Mouse (Mus musculus): ENCODE results near the gene Grid2. TPM values are rescaled to one million over a fixed set of nuclear protein-coding genes. Genes with fewer than 3 reads are reported as not detected.

Grid2 gene
- 3.0 and 4.5 TPM in 2 replicates for polyA plus RNA-seq (2015; fragmentation: Nextera tagmentation; extraction: Ambion mirVana)

GRCm38 (mm10) chr6:63255826-63256555 lies at the start of gene Grid2:
Grid2 (plus strand) TSS chr6:63255876.
- Histone ChIP-seq H3K9me3 (ENCODE audit: control insufficient read depth, low read length) (no peaks in the 10 kb centered on the region), H3K36me3 (ENCODE audit: control insufficient read depth, insufficient read depth) (no peaks in the 10 kb centered on the region), H3K27me3 (replicated peaks; ENCODE audit: control insufficient read depth, insufficient read depth, low read length) (no peaks in the 10 kb centered on the region), H3K4me1 (replicated peaks; ENCODE audit: control insufficient read depth, insufficient read depth, low read length) (peaks cover 11% of the 10 kb centered on the region; the same call in 1 of the 2 replicates), H3K9ac (replicated peaks; ENCODE audit: low read depth, low read length) (peak within 1 kb of the TSS; percentile 75), H3K4me3 (replicated peaks; ENCODE audit: low read length) (peak within 1 kb of the TSS; percentile 81), H3K4me2 (ENCODE audit: low read length) (peak within 1 kb of the TSS; percentile 97), H3K27ac (ENCODE audit: low read length) (peak within 1 kb of the TSS; percentile 15; the same call in 1 of the 2 replicates)
- peak; percentile 79 for ATAC-seq
- WGBS, result under 1% methylated on average over 70 of the region's 71 CpGs

DNA sequence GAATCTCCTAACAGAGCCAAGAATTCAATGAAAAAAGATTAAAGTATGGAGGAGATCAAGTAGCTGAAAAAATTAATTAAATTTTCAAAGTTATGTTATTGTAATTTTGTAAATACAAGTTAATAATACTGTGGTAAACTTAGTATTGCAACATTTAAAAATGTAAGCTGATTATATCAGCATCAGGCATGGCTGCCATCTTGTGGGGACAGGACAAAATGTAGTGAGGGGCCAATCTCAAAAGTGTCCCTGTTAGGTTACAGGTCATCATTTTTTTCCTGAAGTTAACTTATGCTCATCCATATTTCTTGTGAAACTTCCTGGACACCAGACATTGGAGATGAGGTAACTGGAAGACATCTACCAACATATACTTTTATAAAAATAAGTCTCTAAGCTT lies 4.9 kb upstream of the Grid2 start:
- H3K4me2 ChIP-seq (ENCODE audit: low read length), result no peak overlapping the region
- ATAC-seq, result no peak
- H3K9me3 ChIP-seq (ENCODE audit: control insufficient read depth, low read length), result no peaks in the 10 kb centered on the region
- no peaks in the 10 kb centered on the region for H3K36me3 ChIP-seq (ENCODE audit: control insufficient read depth, insufficient read depth)
- no peaks in the 10 kb centered on the region for H3K27me3 ChIP-seq (replicated peaks; ENCODE audit: control insufficient read depth, insufficient read depth, low read length)
- 0 out of 2 replicates have a peak, but pooled peaks cover 3% of the 10 kb centered on the region for H3K4me1 ChIP-seq (replicated peaks; ENCODE audit: control insufficient read depth, insufficient read depth, low read length)
- H3K9ac ChIP-seq (replicated peaks; ENCODE audit: low read depth, low read length), result no peak overlapping the region
- H3K27ac ChIP-seq (ENCODE audit: low read length), result no peak overlapping the region
- H3K4me3 ChIP-seq (replicated peaks; ENCODE audit: low read length), result no peak overlapping the region

DNA sequence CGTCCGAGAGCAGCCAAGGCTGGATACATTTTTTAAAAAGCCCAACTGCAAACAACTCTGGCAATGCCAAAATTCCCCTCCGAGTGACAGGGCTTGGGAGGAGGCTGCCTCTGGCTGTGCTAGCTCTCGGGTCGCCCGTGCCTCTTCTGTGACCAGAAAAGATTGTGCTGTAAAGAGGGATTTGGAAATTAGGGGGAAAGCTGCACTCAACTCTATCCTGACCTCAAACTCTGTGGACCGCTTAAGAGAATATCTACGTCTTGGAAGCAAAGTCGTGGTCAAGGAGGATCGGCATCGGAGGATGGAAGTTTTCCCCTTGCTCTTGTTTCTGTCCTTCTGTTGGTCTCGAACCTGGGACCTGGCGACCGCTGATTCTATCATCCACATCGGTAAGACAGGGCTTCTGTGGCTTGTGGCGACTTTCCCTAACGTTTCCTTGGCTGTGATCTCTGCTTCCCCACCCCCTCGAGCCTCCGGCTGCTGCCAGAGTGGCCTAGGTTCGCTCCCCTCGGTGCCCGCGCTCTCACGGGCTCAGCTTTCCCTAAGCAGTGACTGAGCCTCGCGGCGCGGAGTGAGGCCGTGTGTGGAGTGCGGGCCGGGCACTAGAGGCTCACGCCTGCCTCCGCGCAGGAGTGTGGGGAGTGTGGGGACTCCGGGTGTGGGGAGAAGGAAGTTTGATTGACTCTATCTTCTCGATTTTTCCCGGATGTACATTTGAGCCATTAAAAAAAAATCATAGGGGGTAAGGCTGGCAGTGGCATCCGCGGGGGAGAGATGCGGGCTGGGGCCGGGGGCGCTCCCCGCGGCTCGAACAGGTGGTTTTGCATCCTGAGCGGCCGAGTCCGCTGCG lies 1.1 kb downstream of the Grid2 start:
- H3K36me3 ChIP-seq (ENCODE audit: control insufficient read depth, insufficient read depth), result no peaks in the 10 kb centered on the region
- H3K27me3 ChIP-seq (replicated peaks; ENCODE audit: control insufficient read depth, insufficient read depth, low read length), result no peaks in the 10 kb centered on the region
- H3K9ac ChIP-seq (replicated peaks; ENCODE audit: low read depth, low read length), result peak overlapping the region; percentile 75
- peak overlapping the region; percentile 97 for H3K4me2 ChIP-seq (ENCODE audit: low read length)
- peaks cover 11% of the 10 kb centered on the region; the same call in 1 of the 2 replicates for H3K4me1 ChIP-seq (replicated peaks; ENCODE audit: control insufficient read depth, insufficient read depth, low read length)
- H3K4me3 ChIP-seq (replicated peaks; ENCODE audit: low read length), result peak overlapping the region; percentile 81
- peak; percentile 67 for ATAC-seq
- 0 out of 2 replicates have a peak overlapping the region, but pooled peaks have one; percentile 9 for H3K27ac ChIP-seq (ENCODE audit: low read length)
- no peaks in the 10 kb centered on the region for H3K9me3 ChIP-seq (ENCODE audit: control insufficient read depth, low read length)
- WGBS, result under 1% methylated on average over 49 of the region's 49 CpGs

- H3K9me3 ChIP-seq (ENCODE audit: control insufficient read depth, low read length), result no peaks in the 10 kb centered on the region
- H3K27ac ChIP-seq (ENCODE audit: low read length), result 0 out of 2 replicates have a peak overlapping the region, but pooled peaks have one; percentile 9
- no peaks in the 10 kb centered on the region for H3K27me3 ChIP-seq (replicated peaks; ENCODE audit: control insufficient read depth, insufficient read depth, low read length)
- peak overlapping the region; percentile 81 for H3K4me3 ChIP-seq (replicated peaks; ENCODE audit: low read length)
- H3K4me2 ChIP-seq (ENCODE audit: low read length), result peak overlapping the region; percentile 97
- H3K36me3 ChIP-seq (ENCODE audit: control insufficient read depth, insufficient read depth), result no peaks in the 10 kb centered on the region
- under 1% methylated on average over 42 of the region's 42 CpGs for WGBS
- H3K4me1 ChIP-seq (replicated peaks; ENCODE audit: control insufficient read depth, insufficient read depth, low read length), result peaks cover 11% of the 10 kb centered on the region; the same call in 1 of the 2 replicates
- ATAC-seq, result peak; percentile 51
- peak overlapping the region; percentile 75 for H3K9ac ChIP-seq (replicated peaks; ENCODE audit: low read depth, low read length)
Measured at GRCm38 (mm10) chr6:63257406-63257845, 1.8 kb downstream of the Grid2 start.

DNA sequence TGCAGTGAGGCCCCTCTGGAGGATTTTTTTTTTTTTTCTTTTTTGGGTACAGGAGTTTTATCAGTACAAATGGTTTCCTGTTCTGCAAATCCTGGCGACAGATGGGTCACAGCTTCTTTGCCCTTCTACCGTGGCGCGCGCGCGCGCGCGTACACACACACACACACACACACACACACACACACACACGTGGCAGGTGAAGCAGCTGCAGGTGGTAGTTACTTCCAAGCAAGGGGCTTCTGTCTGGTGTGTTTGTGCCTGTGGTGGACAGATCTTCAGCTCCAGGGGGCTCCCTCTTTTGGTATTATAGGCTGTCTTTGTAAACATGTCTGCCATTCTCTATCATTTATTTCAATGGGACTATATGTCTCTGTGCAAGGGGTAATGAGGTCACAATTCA lies 2.2 kb downstream of the Grid2 start:
- H3K4me2 ChIP-seq (ENCODE audit: low read length), result peak overlapping the region; percentile 97
- 3% methylated on average over 10 of the region's 11 CpGs for WGBS
- H3K4me1 ChIP-seq (replicated peaks; ENCODE audit: control insufficient read depth, insufficient read depth, low read length), result peaks cover 11% of the 10 kb centered on the region; the same call in 1 of the 2 replicates
- H3K9me3 ChIP-seq (ENCODE audit: control insufficient read depth, low read length), result no peaks in the 10 kb centered on the region
- ATAC-seq, result no peak
- no peaks in the 10 kb centered on the region for H3K36me3 ChIP-seq (ENCODE audit: control insufficient read depth, insufficient read depth)
- no peak overlapping the region for H3K27ac ChIP-seq (ENCODE audit: low read length)
- no peak overlapping the region for H3K9ac ChIP-seq (replicated peaks; ENCODE audit: low read depth, low read length)
- H3K4me3 ChIP-seq (replicated peaks; ENCODE audit: low read length), result peak overlapping the region; percentile 81
- no peaks in the 10 kb centered on the region for H3K27me3 ChIP-seq (replicated peaks; ENCODE audit: control insufficient read depth, insufficient read depth, low read length)

- no peak overlapping the region for H3K9ac ChIP-seq (replicated peaks; ENCODE audit: low read depth, low read length)
- 13% methylated on average over 9 of the region's 9 CpGs for whole genome bisulfite sequencing
- no peak overlapping the region for H3K27ac ChIP-seq (ENCODE audit: low read length)
- no peaks in the 10 kb centered on the region for H3K9me3 ChIP-seq (ENCODE audit: control insufficient read depth, low read length)
- peaks cover 11% of the 10 kb centered on the region; the same call in 1 of the 2 replicates for H3K4me1 ChIP-seq (replicated peaks; ENCODE audit: control insufficient read depth, insufficient read depth, low read length)
- H3K4me3 ChIP-seq (replicated peaks; ENCODE audit: low read length), result no peak overlapping the region
- H3K36me3 ChIP-seq (ENCODE audit: control insufficient read depth, insufficient read depth), result no peaks in the 10 kb centered on the region
- H3K4me2 ChIP-seq (ENCODE audit: low read length), result 0 out of 2 replicates have a peak overlapping the region, but pooled peaks have one; percentile 2
- no peaks in the 10 kb centered on the region for H3K27me3 ChIP-seq (replicated peaks; ENCODE audit: control insufficient read depth, insufficient read depth, low read length)
- no peak for ATAC-seq
Measured at GRCm38 (mm10) chr6:63259764-63260163, 4.1 kb downstream of the Grid2 start.

DNA sequence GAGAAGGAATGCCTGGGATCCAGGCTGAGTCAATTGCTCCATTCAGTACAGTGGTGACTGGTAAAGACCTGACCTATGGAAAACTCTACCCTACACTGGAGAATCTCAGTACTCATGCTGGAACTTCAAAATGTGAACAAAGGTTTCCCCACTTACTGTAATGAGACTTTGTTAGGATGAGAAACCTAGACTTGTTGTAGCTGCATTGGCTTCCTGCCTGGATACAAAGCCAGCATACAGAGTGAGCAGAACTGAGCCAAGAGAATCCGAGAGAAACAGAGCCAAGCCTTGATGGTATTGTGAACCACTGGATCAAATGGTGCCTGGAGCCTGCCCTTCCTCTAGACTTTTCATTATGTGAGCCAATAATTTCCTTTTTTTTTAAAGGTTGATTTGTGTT lies 28.7 kb downstream of the Grid2 start:
- Histone ChIP-seq H3K9me3 (ENCODE audit: control insufficient read depth, low read length) (no peaks in the 10 kb centered on the region), H3K4me3 (replicated peaks; ENCODE audit: low read length) (no peak overlapping the region), H3K27ac (ENCODE audit: low read length) (no peak overlapping the region), H3K27me3 (replicated peaks; ENCODE audit: control insufficient read depth, insufficient read depth, low read length) (no peaks in the 10 kb centered on the region), H3K4me1 (replicated peaks; ENCODE audit: control insufficient read depth, insufficient read depth, low read length) (no peaks in the 10 kb centered on the region), H3K36me3 (ENCODE audit: control insufficient read depth, insufficient read depth) (no peaks in the 10 kb centered on the region), H3K4me2 (ENCODE audit: low read length) (no peak overlapping the region), H3K9ac (replicated peaks; ENCODE audit: low read depth, low read length) (no peak overlapping the region)
- no peak for ATAC-seq
- 38% methylated on average over 1 of the region's 1 CpGs for WGBS

DNA sequence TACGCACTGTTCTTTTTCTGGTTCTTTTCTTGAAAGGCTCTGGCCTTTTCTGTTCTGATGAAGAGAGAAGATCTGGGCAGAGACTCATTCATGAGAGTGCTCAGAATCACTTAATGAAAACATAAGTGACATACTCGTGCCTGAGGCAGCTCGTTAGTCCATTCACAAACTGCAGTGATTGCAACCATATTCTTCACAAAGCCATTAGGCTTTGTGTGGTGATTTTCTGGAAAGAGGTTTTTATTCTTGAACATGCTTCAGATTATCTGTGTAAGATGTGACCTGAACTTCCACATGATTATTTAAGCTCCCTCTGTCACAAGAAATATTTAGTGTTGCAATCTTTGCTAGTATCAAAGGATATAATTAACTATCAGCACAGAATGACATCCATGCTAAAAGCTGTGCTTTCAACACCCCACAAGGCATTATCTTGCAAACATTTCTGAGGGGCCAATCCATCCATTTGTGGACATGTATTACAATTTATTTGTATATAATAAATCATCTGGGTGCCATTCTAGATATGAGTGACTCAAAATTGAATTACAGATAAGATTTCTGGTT lies 86.8 kb downstream of the Grid2 start:
- Histone ChIP-seq H3K9me3 (ENCODE audit: control insufficient read depth, low read length) (no peaks in the 10 kb centered on the region), H3K4me3 (replicated peaks; ENCODE audit: low read length) (no peak overlapping the region)
- 17% methylated on average over 3 of the region's 3 CpGs for WGBS

GRCm38 (mm10) chr6:63347015-63347414 lies 91.3 kb downstream of the Grid2 start:
- Histone ChIP-seq H3K27ac (ENCODE audit: low read length) (no peak overlapping the region), H3K4me3 (replicated peaks; ENCODE audit: low read length) (no peak overlapping the region), H3K36me3 (ENCODE audit: control insufficient read depth, insufficient read depth) (no peaks in the 10 kb centered on the region), H3K4me1 (replicated peaks; ENCODE audit: control insufficient read depth, insufficient read depth, low read length) (no peaks in the 10 kb centered on the region), H3K9me3 (ENCODE audit: control insufficient read depth, low read length) (no peaks in the 10 kb centered on the region), H3K9ac (replicated peaks; ENCODE audit: low read depth, low read length) (no peak overlapping the region), H3K27me3 (replicated peaks; ENCODE audit: control insufficient read depth, insufficient read depth, low read length) (no peaks in the 10 kb centered on the region), H3K4me2 (ENCODE audit: low read length) (no peak overlapping the region)
- no peak for ATAC-seq
- 93% methylated on average over 1 of the region's 1 CpGs for WGBS

More for the DNA sequence above, 86.8 kb downstream of the Grid2 start:
- Histone ChIP-seq H3K27me3 (replicated peaks; ENCODE audit: control insufficient read depth, insufficient read depth, low read length) (no peaks in the 10 kb centered on the region), H3K4me2 (ENCODE audit: low read length) (no peak overlapping the region), H3K36me3 (ENCODE audit: control insufficient read depth, insufficient read depth) (no peaks in the 10 kb centered on the region), H3K4me1 (replicated peaks; ENCODE audit: control insufficient read depth, insufficient read depth, low read length) (no peaks in the 10 kb centered on the region), H3K9ac (replicated peaks; ENCODE audit: low read depth, low read length) (no peak overlapping the region), H3K27ac (ENCODE audit: low read length) (no peak overlapping the region)
- ATAC-seq, result no peak

Measured in forebrain, embryonic 16.5 days (tissue).